Mouse (Mus musculus) C2C12 (cell line): ENCODE results near the gene Six3.

Experiments
- CTCF ChIP-seq: IDR thresholded peaks from one replicate; pipeline ENCODE4 v1.5.1; 2011; ENCODE audit not compliant: control insufficient read depth, insufficient read depth, insufficient read length
- MAX ChIP-seq: IDR thresholded peaks from one replicate; pipeline ENCODE4 v1.6.1; 2011; ENCODE audit warnings: mild to moderate bottlenecking, control low read depth
- MYOD1 ChIP-seq: IDR thresholded peaks from one replicate; pipeline ENCODE4 v1.6.1; 2011; ENCODE audit warnings: low read depth; ENCODE audit not compliant: control insufficient read depth, insufficient read length
- MYOG ChIP-seq: IDR thresholded peaks from one replicate; pipeline ENCODE4 v1.6.1; 2011; ENCODE audit not compliant: control insufficient read depth, insufficient read length; ENCODE audit errors: extremely low read depth
- USF1 ChIP-seq: IDR thresholded peaks from one replicate; pipeline ENCODE4 v1.6.1; 2011; ENCODE audit warnings: low read depth, mild to moderate bottlenecking, control low read depth, moderate library complexity

DNA sequence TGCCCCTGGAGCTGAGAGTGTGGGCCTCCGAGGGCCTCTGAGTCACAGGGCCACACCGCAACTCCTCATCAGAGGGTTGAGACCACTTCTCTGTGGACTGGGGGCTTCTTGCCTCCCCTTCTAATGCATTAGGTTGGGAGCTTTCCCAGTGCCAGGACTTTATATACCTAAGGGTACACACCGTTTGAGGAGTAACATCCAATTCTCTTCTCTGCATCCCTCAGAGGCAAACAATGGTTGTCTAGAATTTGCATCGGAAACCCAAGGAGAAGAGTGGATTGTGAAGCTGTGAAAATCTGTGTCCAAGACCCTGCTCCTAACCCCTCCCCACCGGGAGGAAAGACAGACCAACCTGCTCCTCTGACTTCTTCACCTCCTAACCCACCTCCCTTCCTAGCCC lies 14.3 kb downstream of the Six3 start:
- TF ChIP-seq CTCF: no peak
- no peak for TF ChIP-seq MAX
- no peak for TF ChIP-seq MYOD1
- no peak for TF ChIP-seq USF1
- TF ChIP-seq MYOG: no peak
